Mouse (Mus musculus) hindbrain, postnatal 0 days (tissue): ENCODE data around the gene Stard9. TPM values are rescaled to one million over a fixed set of nuclear protein-coding genes. Genes with fewer than 3 reads are reported as not detected.

Source experiments
- ATAC-seq: fragments of 200-750 bp; cut with Nextera tagmentation; 2 replicates; pipeline ENCODE4 v1.8.0; 2017; ENCODE audit warnings: mild to moderate bottlenecking, moderate TSS enrichment, moderate library complexity
- DNase-seq: peaks from one replicate; pipeline ENCODE4 v3.0.0-alpha.2; 2015; ENCODE audit warnings: low spot score
- H3K27ac ChIP-seq: fragments of 300-500 bp; sonication (generic); 2 replicates; pipeline ENCODE4 v1.5.1; 2014; ENCODE audit warnings: mild to moderate bottlenecking
- H3K27me3 ChIP-seq: fragments of 300-500 bp; sonication (generic); 2 replicates; pipeline ENCODE4 v1.6.1; 2014; ENCODE audit warnings: low read length, mixed read lengths; ENCODE audit not compliant: insufficient read depth
- H3K36me3 ChIP-seq: fragments of 300-500 bp; sonication (generic); 2 replicates; pipeline ENCODE4 v1.6.1; 2014; ENCODE audit warnings: low read length, mixed read lengths; ENCODE audit not compliant: insufficient read depth
- H3K4me1 ChIP-seq: fragments of 300-500 bp; sonication (generic); 2 replicates; pipeline ENCODE4 v1.6.1; 2014; ENCODE audit warnings: antibody characterized with exemption, low read length, mixed read lengths; ENCODE audit not compliant: insufficient read depth
- H3K4me2 ChIP-seq: fragments of 300-500 bp; sonication (generic); 2 replicates; pipeline ENCODE4 v1.6.1; 2014; ENCODE audit warnings: low read depth, mild to moderate bottlenecking, low read length, moderate library complexity, mixed read lengths
- H3K4me3 ChIP-seq: fragments of 300-500 bp; sonication (generic); 2 replicates; pipeline ENCODE4 v1.5.1; 2014; ENCODE audit warnings: low read length
- H3K9ac ChIP-seq: fragments of 300-500 bp; sonication (generic); replicated peaks from 2 replicates; pipeline ENCODE4 v1.6.1; 2014; ENCODE audit warnings: mild to moderate bottlenecking, low read length, moderate library complexity, mixed read lengths
- H3K9me3 ChIP-seq: fragments of 300-500 bp; sonication (generic); 2 replicates; pipeline ENCODE4 v1.6.1; 2016; ENCODE audit warnings: low read length, mixed read lengths
- CTCF ChIP-seq: IDR thresholded peaks from 2 replicates; pipeline ENCODE4 v1.5.1; 2016; ENCODE audit warnings: antibody characterized with exemption, control low read depth, low read depth
- WGBS: fragments of 180-500 bp; shearing (Covaris S2); extraction: QIAGEN DNeasy Blood & Tissue Kit; methylation state at CpG from one replicate; pipeline ENCODE4 v1.1.7; 2014; 5-methylcytosine and 5-hydroxymethylcytosine counted together
- polyA plus RNA-seq: library from polyadenylated mRNA; unstranded; fragments of >200 nt; fragmentation: Nextera tagmentation; extraction: Ambion mirVana; gene quantifications from 2 replicates; pipeline ENCODE4 v1.2.1, GENCODE M21; 2015
- total RNA-seq: library from RNA; depleted of rRNA; stranded (reverse); fragments of >200 nt; gene quantifications from 2 replicates; pipeline ENCODE4 v1.2.3, GENCODE M21; 2014

Stard9 gene
- total and polyA plus RNA-seq, 2 experiments from 2014 or later, result 3.1 to 18.5 TPM

- Histone ChIP-seq H3K27ac (peak within 1 kb of the TSS; percentile 89), H3K9me3 (no peaks in the 10 kb centered on the region), H3K9ac (peak within 1 kb of the TSS; percentile 74), H3K4me3 (peak within 1 kb of the TSS; percentile 84), H3K27me3 (no peaks in the 10 kb centered on the region), H3K4me1 (peaks cover 14% of the 10 kb centered on the region), H3K36me3 (0 out of 2 replicates have a peak, but pooled peaks cover 3% of the 10 kb centered on the region), H3K4me2 (peak within 1 kb of the TSS; percentile 91)
- TF ChIP-seq CTCF, result peak; percentile 49; the same call in 1 of the 2 replicates
- WGBS, result under 1% methylated on average over 52 of the region's 52 CpGs
- DNase-seq, result peak; percentile 94
- ATAC-seq, result peak; percentile 98
Measured at GRCm38 (mm10) chr2:120608830-120609723, 19.8 kb upstream of the Stard9 start, which contains the start of the genes Haus2 and Lrrc57. Haus2 (plus strand) TSS chr2:120609383. Lrrc57 (minus strand) TSS chr2:120609520.

GRCm38 (mm10) chr2:120616279-120617163 is 12.4 kb upstream of the Stard9 start:
- no peak overlapping the region for H3K27ac ChIP-seq
- H3K9me3 ChIP-seq, result no peaks in the 10 kb centered on the region
- no peak for DNase-seq
- ATAC-seq, result no peak
- H3K4me3 ChIP-seq, result no peak overlapping the region
- no peak for TF ChIP-seq CTCF
- H3K36me3 ChIP-seq, result peaks cover 11% of the 10 kb centered on the region; the same call in 1 of the 2 replicates
- H3K4me2 ChIP-seq, result no peak overlapping the region
- H3K27me3 ChIP-seq, result no peaks in the 10 kb centered on the region
- no peaks in the 10 kb centered on the region for H3K4me1 ChIP-seq
- 91% methylated on average over 5 of the region's 5 CpGs for WGBS
- no peak overlapping the region for H3K9ac ChIP-seq

- H3K9ac ChIP-seq, result no peak overlapping the region
- H3K4me3 ChIP-seq, result no peak overlapping the region
- no peak overlapping the region for H3K27ac ChIP-seq
- no peaks in the 10 kb centered on the region for H3K4me1 ChIP-seq
- no peak overlapping the region for H3K4me2 ChIP-seq
- ATAC-seq, result no peak
- WGBS, result 100% methylated on average over 1 of the region's 1 CpGs
- no peaks in the 10 kb centered on the region for H3K27me3 ChIP-seq
- no peak for DNase-seq
- peaks cover 8% of the 10 kb centered on the region; the same call in 1 of the 2 replicates for H3K36me3 ChIP-seq
- H3K9me3 ChIP-seq, result no peaks in the 10 kb centered on the region
- TF ChIP-seq CTCF, result peak; percentile 32; the same call in 1 of the 2 replicates
Measured at GRCm38 (mm10) chr2:120619538-120619937, 9.4 kb upstream of the Stard9 start.

- Histone ChIP-seq H3K4me1 (no peaks in the 10 kb centered on the region), H3K9ac (no peak overlapping the region), H3K4me2 (no peak overlapping the region), H3K4me3 (no peak overlapping the region), H3K9me3 (no peaks in the 10 kb centered on the region), H3K27me3 (no peaks in the 10 kb centered on the region), H3K36me3 (peaks cover 5% of the 10 kb centered on the region; the same call in 1 of the 2 replicates), H3K27ac (no peak overlapping the region)
- no peak for ATAC-seq
- no peak for TF ChIP-seq CTCF
- no peak for DNase-seq
Measured at GRCm38 (mm10) chr2:120622920-120623319, 6.0 kb upstream of the Stard9 start.

GRCm38 (mm10) chr2:120628076-120628865 is 650 bp upstream of the Stard9 start:
- ATAC-seq, result peak; percentile 22
- no peak for TF ChIP-seq CTCF

GRCm38 (mm10) chr2:120630246-120630645 is 1.3 kb downstream of the Stard9 start:
- Histone ChIP-seq H3K27me3 (no peaks in the 10 kb centered on the region), H3K27ac (no peak overlapping the region), H3K9me3 (no peaks in the 10 kb centered on the region), H3K4me3 (no peak overlapping the region), H3K4me1 (peaks cover 9% of the 10 kb centered on the region), H3K9ac (no peak overlapping the region), H3K4me2 (peak overlapping the region; percentile 83), H3K36me3 (peaks cover 10% of the 10 kb centered on the region; the same call in 1 of the 2 replicates)
- no peak for ATAC-seq
- DNase-seq, result no peak
- 84% methylated on average over 2 of the region's 2 CpGs for WGBS
- no peak for TF ChIP-seq CTCF

More at GRCm38 (mm10) chr2:120628076-120628865, 650 bp upstream of the Stard9 start:
- Histone ChIP-seq H3K4me3 (peak overlapping the region; percentile 58), H3K4me1 (peaks cover 9% of the 10 kb centered on the region), H3K9me3 (no peaks in the 10 kb centered on the region), H3K27ac (no peak overlapping the region), H3K9ac (no peak overlapping the region), H3K36me3 (peaks cover 4% of the 10 kb centered on the region; the same call in 1 of the 2 replicates), H3K4me2 (peak overlapping the region; percentile 83), H3K27me3 (no peaks in the 10 kb centered on the region)
- DNase-seq, result no peak
- 30% methylated on average over 10 of the region's 10 CpGs for WGBS
